Mouse (Mus musculus): ENCODE data around the gene Gtf3c5. TPM values are rescaled to one million over a fixed set of nuclear protein-coding genes. Genes with fewer than 3 reads are reported as not detected.

Gtf3c5 gene
- polyA plus RNA-seq, 1 experiment from 2014 or later: 48.8 TPM

- Histone ChIP-seq H3K4me1 (peaks cover 20% of the 10 kb centered on the region), H3K4me2 (no peak overlapping the region), H3K9ac (no peak overlapping the region), H3K36me3 (no peaks in the 10 kb centered on the region), H3K9me3 (replicated peaks) (no peaks in the 10 kb centered on the region), H3K4me3 (replicated peaks) (no peak overlapping the region), H3K27me3 (peaks cover 34% of the 10 kb centered on the region), H3K27ac (no peak overlapping the region)
- 75% methylated on average over 6 of the region's 6 CpGs for WGBS
- no peak for ATAC-seq (replicated peaks; ENCODE audit: low FRiP score)
Measured at GRCm38 (mm10) chr2:28618777-28619336, 35.3 kb upstream of the Gtf3c5 start.

DNA sequence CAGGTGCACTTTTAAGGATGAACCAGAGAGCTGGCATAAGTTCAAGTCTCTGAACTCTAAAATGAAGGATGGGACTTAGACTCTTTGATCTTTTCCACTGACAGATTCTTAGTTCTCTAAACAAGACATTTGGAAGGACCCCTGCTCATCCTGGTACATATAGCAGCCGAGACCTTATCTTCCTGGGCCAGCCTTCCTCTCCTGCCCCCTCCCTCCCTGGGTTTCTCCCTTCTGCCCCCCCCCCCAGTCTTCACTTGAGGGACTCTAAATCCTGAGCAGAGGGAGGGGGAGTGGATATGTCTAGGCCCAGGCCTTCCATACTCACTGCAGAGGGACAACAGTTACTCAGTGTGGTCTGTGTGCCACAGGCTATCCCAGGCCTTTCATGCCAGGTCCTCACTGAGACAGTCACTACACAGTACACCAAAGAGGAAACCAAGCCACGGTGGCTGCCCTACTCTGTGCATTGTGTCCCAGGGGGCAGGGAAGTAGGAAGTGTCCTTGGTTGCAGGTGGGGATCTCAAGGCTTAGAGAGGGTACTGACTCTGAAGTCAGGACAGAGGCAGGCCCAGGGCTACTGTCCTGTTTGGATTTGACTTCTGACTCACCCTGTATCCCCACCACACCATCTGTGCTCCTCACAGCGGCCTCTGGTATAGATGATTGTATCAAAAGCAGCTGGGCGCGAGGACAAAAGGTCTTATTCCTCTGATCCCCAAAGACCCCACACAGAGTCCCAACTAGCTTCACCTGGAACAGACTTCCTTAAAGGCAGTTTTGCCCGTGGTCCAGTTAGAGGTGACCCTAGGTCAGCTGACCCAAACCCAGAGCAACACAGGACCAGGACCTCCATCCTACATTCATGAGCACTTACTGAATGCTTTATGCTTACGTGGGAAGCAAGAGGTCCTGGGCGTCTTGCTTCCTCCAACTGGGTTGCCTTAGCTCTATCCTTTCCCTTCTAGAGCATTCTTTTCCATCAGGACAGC lies 34.2 kb upstream of the Gtf3c5 start:
- Histone ChIP-seq H3K27ac (0 out of 2 replicates have a peak overlapping the region, but pooled peaks have one; percentile 13), H3K4me1 (peaks cover 20% of the 10 kb centered on the region), H3K9me3 (replicated peaks) (no peaks in the 10 kb centered on the region), H3K4me2 (no peak overlapping the region), H3K36me3 (no peaks in the 10 kb centered on the region), H3K4me3 (replicated peaks) (no peak overlapping the region), H3K27me3 (peaks cover 30% of the 10 kb centered on the region), H3K9ac (no peak overlapping the region)
- whole genome bisulfite sequencing: 71% methylated on average over 8 of the region's 8 CpGs
- ATAC-seq (replicated peaks; ENCODE audit: low FRiP score): 0 out of 2 replicates have a peak, but pooled peaks have one; percentile 33

DNA sequence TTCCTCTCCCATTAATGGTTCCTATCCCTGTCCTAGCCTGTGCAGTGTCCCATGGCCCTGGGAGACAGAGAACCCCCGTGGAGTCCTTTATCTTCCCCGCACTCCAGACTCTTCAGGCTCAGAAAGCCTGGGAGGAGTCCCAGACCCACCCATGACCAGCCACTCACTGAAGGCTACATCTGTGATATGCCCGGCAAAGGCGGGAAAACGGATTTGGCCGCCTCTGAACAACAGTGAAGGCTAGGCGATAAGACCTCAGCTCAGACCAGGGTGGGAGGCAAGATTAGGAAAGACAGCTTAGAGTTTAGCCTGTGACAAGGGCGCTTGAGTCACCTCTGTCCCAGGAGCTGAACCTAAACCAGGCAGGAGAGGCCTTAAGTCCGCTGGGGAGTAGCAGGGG lies 33.3 kb upstream of the Gtf3c5 start:
- peak; percentile 55 for ATAC-seq (replicated peaks; ENCODE audit: low FRiP score)
- no peaks in the 10 kb centered on the region for H3K36me3 ChIP-seq
- WGBS: 79% methylated on average over 9 of the region's 9 CpGs

GRCm38 (mm10) chr2:28616358-28616757 lies 32.8 kb upstream of the Gtf3c5 start:
- H3K4me1 ChIP-seq: peaks cover 16% of the 10 kb centered on the region; the same call in 1 of the 2 replicates
- no peak overlapping the region for H3K4me3 ChIP-seq (replicated peaks)
- H3K36me3 ChIP-seq: no peaks in the 10 kb centered on the region
- WGBS: 43% methylated on average over 5 of the region's 5 CpGs
- H3K4me2 ChIP-seq: no peak overlapping the region
- no peak for ATAC-seq (replicated peaks; ENCODE audit: low FRiP score)
- H3K27ac ChIP-seq: no peak overlapping the region
- no peak overlapping the region for H3K9ac ChIP-seq
- no peaks in the 10 kb centered on the region for H3K9me3 ChIP-seq (replicated peaks)
- H3K27me3 ChIP-seq: peaks cover 16% of the 10 kb centered on the region

More for the DNA sequence above, 33.3 kb upstream of the Gtf3c5 start:
- H3K9me3 ChIP-seq (replicated peaks): no peaks in the 10 kb centered on the region
- peaks cover 18% of the 10 kb centered on the region for H3K4me1 ChIP-seq
- no peak overlapping the region for H3K4me2 ChIP-seq
- no peak overlapping the region for H3K9ac ChIP-seq
- peaks cover 21% of the 10 kb centered on the region for H3K27me3 ChIP-seq
- no peak overlapping the region for H3K27ac ChIP-seq
- H3K4me3 ChIP-seq (replicated peaks): no peak overlapping the region

- H3K9ac ChIP-seq: no peak overlapping the region
- no peak for ATAC-seq (replicated peaks; ENCODE audit: low FRiP score)
- WGBS: 89% methylated on average over 10 of the region's 10 CpGs
- H3K27ac ChIP-seq: no peak overlapping the region
- no peaks in the 10 kb centered on the region for H3K36me3 ChIP-seq
- H3K4me1 ChIP-seq: peaks cover 15% of the 10 kb centered on the region
- H3K27me3 ChIP-seq: no peaks in the 10 kb centered on the region
- H3K9me3 ChIP-seq (replicated peaks): no peaks in the 10 kb centered on the region
- H3K4me3 ChIP-seq (replicated peaks): no peak overlapping the region
- H3K4me2 ChIP-seq: no peak overlapping the region
Measured at GRCm38 (mm10) chr2:28613599-28613998, 30.0 kb upstream of the Gtf3c5 start.

- Histone ChIP-seq H3K4me2 (no peak overlapping the region), H3K27me3 (no peaks in the 10 kb centered on the region), H3K4me3 (replicated peaks) (no peak overlapping the region), H3K9me3 (replicated peaks) (no peaks in the 10 kb centered on the region), H3K36me3 (no peaks in the 10 kb centered on the region), H3K9ac (no peak overlapping the region), H3K27ac (no peak overlapping the region), H3K4me1 (peaks cover 11% of the 10 kb centered on the region)
- WGBS: 76% methylated on average over 10 of the region's 10 CpGs
- ATAC-seq (replicated peaks; ENCODE audit: low FRiP score): no peak
Measured at GRCm38 (mm10) chr2:28612436-28613063, 29.0 kb upstream of the Gtf3c5 start.

DNA sequence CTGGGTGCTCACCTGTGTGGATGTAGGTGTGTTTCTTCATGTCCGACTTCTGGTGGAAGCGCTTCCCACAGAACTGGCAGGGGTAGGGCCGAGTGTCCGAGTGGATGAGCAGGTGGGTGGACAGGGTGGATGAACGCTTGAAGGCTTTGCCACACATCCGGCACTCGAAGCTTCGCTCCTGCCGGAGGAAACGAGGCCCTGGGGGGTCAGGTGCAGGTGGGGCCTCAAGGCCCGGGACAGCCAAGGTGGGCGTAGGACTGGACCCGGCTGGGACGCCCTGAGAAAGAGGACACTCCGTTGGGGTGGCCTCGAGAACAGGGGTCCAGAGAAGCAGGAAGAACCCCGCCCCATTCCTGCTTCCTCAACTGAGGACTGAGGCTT lies 27.8 kb upstream of the Gtf3c5 start:
- no peak for ATAC-seq (replicated peaks; ENCODE audit: low FRiP score)
- Histone ChIP-seq H3K9ac (no peak overlapping the region), H3K27ac (no peak overlapping the region), H3K27me3 (no peaks in the 10 kb centered on the region), H3K36me3 (no peaks in the 10 kb centered on the region), H3K4me1 (peaks cover 18% of the 10 kb centered on the region), H3K9me3 (replicated peaks) (no peaks in the 10 kb centered on the region), H3K4me2 (no peak overlapping the region), H3K4me3 (replicated peaks) (no peak overlapping the region)
- 81% methylated on average over 17 of the region's 17 CpGs for WGBS

- no peaks in the 10 kb centered on the region for H3K36me3 ChIP-seq
- H3K9me3 ChIP-seq (replicated peaks): no peaks in the 10 kb centered on the region
- H3K9ac ChIP-seq: no peak overlapping the region
- no peak overlapping the region for H3K4me2 ChIP-seq
- no peak overlapping the region for H3K4me3 ChIP-seq (replicated peaks)
- H3K27ac ChIP-seq: no peak overlapping the region
- peaks cover 24% of the 10 kb centered on the region for H3K4me1 ChIP-seq
- ATAC-seq (replicated peaks; ENCODE audit: low FRiP score): no peak
- no peaks in the 10 kb centered on the region for H3K27me3 ChIP-seq
- WGBS: 74% methylated on average over 12 of the region's 12 CpGs
Measured at GRCm38 (mm10) chr2:28610716-28611406, 27.3 kb upstream of the Gtf3c5 start.

DNA sequence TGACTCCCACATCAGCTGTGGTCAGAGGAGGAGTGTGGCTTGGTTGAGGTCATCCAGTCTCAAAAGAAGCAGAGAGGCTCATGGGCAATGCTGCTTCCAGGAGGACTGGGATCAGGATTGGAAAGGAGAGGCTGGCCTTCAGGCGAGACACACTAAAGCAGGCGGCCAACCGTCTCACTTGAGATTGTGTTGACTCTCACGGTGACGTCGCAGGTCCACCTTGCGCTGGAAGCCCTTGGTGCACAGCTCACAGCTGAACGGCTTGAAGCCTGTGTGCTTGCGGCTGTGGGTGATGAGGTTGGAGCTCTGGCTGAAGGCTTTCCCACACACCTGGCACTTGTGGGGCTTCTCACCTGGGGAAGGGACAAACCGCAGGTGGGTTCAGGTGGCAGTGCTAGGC lies 26.3 kb upstream of the Gtf3c5 start:
- no peaks in the 10 kb centered on the region for H3K9me3 ChIP-seq (replicated peaks)
- no peak overlapping the region for H3K9ac ChIP-seq
- no peaks in the 10 kb centered on the region for H3K36me3 ChIP-seq
- no peaks in the 10 kb centered on the region for H3K27me3 ChIP-seq
- H3K4me3 ChIP-seq (replicated peaks): no peak overlapping the region
- no peak for ATAC-seq (replicated peaks; ENCODE audit: low FRiP score)
- H3K4me2 ChIP-seq: no peak overlapping the region
- H3K4me1 ChIP-seq: peaks cover 25% of the 10 kb centered on the region
- 63% methylated on average over 10 of the region's 10 CpGs for WGBS
- H3K27ac ChIP-seq: no peak overlapping the region

- H3K9me3 ChIP-seq (replicated peaks): no peaks in the 10 kb centered on the region
- WGBS: 49% methylated on average over 10 of the region's 10 CpGs
- no peak overlapping the region for H3K9ac ChIP-seq
- no peak overlapping the region for H3K4me2 ChIP-seq
- ATAC-seq (replicated peaks; ENCODE audit: low FRiP score): no peak
- H3K4me3 ChIP-seq (replicated peaks): no peak overlapping the region
- peaks cover 25% of the 10 kb centered on the region for H3K4me1 ChIP-seq
- no peaks in the 10 kb centered on the region for H3K36me3 ChIP-seq
- H3K27me3 ChIP-seq: no peaks in the 10 kb centered on the region
- H3K27ac ChIP-seq: no peak overlapping the region
Measured at GRCm38 (mm10) chr2:28607341-28608165, 24.0 kb upstream of the Gtf3c5 start.
